Mouse (Mus musculus): ENCODE results near the gene Drap1.

The Drap1 gene

DNA sequence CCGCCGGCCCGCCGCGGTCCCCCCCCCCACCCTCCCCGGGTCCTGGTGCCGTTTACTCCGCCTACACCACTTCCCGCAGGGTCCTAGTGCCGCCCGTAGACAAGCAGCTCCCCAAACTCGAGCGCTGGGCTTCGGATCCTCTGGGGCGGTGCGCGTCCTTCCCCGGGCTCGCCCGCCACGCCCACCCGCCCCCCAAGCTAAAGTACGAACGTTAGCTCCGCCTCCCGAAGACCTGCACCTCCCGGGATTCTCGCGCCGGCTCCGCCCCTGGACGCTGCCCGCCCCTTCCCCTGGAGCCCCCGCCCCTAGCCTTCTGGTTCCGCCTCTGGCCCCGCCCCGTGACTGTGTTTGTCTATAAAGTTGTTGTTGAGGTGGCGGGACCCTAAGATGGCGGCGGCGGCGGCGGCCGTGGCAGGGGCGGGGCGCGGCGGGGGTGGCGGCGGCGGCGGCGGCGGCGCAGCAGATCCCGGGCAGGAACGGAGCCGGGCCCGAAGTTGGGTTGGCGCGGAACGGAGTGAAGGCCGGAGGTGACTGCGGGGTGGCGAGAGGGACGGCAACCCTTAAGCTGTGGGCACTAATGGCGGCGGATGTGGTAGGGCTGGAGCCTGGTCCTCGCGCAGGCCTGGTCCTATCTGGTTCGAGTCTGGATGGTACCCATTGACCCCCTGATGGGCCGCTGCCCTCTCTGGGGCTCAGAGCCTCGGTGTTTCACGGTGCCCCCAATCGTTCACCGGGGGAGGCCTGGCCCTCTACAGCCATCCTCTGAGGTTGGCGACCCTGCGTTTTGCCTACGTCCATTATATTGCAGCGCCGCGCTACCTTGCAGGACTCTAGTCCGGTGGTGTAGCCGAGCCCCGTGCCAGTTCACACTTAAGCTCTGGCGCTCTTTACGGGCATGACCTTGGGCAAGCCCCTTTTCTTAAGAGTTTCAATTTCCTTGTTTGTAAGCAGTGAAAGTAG is at the start of gene Drap1, which contains the start of gene AI837181:
TSS of gene Drap1 (minus strand) at position 198 of the 960 bp plus-strand sequence.
TSS of gene AI837181 (plus strand) at position 363 of the 960 bp plus-strand sequence.
- DNase-seq (ENCODE audit: low spot score), result peak; percentile 92

DNA sequence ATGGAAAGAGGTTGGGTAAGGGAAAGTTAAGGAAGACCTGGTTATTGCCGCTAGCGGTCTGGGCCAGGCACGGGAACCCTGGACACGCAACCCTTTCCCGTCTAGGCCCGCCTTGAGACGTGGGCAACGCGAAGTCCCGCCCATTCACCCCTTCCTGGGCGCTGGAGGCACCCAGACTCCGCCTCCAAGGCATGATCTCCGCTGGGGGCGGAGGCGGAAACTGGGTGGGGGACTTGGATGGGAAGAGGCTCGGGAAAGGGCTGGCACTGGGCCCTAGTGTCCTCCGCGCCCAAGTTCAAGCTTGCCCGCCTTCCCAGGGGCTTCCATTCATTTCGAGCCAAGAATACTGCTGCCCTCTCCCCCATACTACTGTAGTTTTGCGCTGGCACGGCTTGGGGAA is 48.9 kb upstream of the Drap1 start, which contains the start of gene Efemp2:
TSS of gene Efemp2 (plus strand) at position 235 of the 400 bp plus-strand sequence.
- peak; percentile 61 for DNase-seq (ENCODE audit: low spot score)

DNA sequence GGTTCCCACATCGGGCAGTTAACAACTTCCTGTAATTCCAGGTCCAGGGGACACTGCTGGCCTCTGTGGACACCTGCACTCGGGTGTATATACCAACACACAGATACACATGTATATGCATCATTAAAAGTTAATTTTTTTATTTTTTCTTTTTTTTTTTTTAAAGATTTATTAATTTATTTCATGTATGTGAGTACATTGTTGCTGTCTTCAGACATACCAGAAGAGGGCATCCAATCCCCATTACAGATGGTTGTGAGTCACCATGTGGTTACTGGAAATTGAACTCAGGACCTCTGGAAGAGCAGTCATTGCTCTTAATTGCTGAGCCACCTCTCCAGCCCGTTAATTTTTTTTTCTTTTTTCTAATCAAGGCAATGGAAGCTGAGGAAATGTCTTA is 48.1 kb upstream of the Drap1 start:
- DNase-seq (ENCODE audit: low spot score), result no peak

GRCm38 (mm10) chr19:5471846-5472245 is 47.1 kb upstream of the Drap1 start:
- no peak for DNase-seq (ENCODE audit: low spot score)

DNA sequence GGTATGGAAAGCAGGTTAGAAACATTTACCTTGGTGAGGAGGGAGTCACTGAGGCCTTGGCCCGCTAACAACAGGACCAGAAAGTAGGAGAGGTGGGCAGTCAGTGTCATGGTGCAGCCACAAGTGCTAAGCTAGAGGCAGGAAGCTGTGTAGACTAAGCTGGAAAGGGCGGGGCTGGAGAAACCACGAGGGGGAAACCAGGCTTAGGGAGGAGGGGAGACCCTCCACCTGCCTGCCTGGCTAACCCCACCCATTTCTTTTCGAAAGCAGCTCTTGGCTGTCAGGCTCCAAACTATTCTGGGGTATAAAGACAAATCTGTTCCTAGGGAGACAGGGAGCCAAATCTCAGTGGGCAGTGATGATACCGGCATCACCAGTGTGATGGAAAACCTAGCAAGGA is 43.6 kb upstream of the Drap1 start, which contains the start of gene Ctsw:
TSS of gene Ctsw (minus strand) at position 134 of the 400 bp plus-strand sequence.
- DNase-seq (ENCODE audit: low spot score), result no peak

- DNase-seq (ENCODE audit: low spot score), result no peak
These were observed 42.2 kb upstream of the Drap1 start for GRCm38 (mm10) chr19:5466916-5467500.

DNA sequence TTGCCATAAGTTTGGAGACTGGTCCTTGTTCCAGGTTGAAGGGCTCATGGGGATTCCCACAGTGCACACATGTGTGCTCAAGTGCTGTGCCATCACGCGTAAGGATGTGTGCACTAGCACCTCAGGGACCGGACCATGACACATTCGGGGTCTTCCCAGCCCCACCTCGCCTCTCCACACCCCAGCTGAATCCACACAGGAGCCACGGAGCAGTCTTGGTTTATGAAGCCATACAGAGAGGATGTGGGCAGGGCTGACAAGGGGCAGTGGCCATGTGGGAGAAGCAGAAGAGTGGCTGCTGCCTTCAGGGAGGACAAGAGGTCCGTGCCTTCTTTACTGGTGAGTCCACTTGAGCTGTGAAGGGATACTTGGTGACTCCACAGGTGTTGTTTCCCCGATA is 40.3 kb upstream of the Drap1 start:
- DNase-seq (ENCODE audit: low spot score), result no peak

- DNase-seq (ENCODE audit: low spot score), result peak; percentile 50
These were observed 39.2 kb upstream of the Drap1 start for GRCm38 (mm10) chr19:5463791-5464562.

DNA sequence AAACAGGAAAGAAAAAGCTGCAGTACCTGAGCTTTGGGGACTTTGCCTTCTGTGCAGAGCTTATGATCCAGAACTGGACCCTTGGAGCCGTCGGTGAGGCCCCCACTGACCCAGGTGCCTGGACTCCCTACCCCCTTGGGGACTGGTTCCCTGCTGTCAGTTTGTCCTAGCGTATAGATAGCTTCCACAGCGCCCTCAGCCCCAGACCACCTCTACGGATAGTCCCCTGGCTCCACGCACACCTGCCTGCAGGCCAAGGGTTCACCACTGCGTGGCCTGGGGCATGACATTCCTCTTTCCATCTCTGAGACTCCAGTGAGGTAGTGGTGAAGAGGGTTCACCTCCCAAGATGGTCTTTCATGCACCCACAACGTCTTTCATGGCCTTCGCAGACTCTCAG is 38.4 kb upstream of the Drap1 start:
- no peak for DNase-seq (ENCODE audit: low spot score)

- peak; percentile 0 for DNase-seq (ENCODE audit: low spot score)
These were observed 36.6 kb upstream of the Drap1 start for GRCm38 (mm10) chr19:5461411-5461810.

DNA sequence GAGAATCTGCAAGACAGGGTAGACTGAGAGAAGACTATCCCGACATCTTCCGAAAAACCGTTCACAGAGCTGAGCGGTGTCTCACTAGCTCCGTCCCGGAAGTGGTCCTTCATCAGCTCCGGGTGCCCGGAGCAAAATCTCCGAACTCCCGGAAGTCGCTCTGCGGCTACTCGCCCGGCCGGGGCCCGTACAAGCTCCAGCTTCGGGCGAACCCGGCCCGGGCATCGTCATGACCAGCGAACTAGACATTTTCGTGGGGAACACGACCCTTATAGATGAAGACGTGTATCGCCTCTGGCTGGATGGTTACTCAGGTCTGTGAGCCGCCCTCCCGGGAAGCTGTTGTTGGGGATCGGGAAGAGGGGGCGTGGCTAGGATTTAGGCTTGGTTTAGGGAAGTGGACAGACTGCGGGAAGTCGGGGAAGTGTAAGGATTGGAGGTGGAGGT is 35.7 kb upstream of the Drap1 start, which contains the start of gene Fibp:
TSS of gene Fibp (plus strand) at position 151 of the 447 bp plus-strand sequence.
- peak; percentile 87 for DNase-seq (ENCODE audit: low spot score)

- DNase-seq (ENCODE audit: low spot score), result no peak
These were observed 35.1 kb upstream of the Drap1 start for GRCm38 (mm10) chr19:5459896-5460295.

- no peak for DNase-seq (ENCODE audit: low spot score)
These were observed 34.2 kb upstream of the Drap1 start for GRCm38 (mm10) chr19:5459019-5459418.

DNA sequence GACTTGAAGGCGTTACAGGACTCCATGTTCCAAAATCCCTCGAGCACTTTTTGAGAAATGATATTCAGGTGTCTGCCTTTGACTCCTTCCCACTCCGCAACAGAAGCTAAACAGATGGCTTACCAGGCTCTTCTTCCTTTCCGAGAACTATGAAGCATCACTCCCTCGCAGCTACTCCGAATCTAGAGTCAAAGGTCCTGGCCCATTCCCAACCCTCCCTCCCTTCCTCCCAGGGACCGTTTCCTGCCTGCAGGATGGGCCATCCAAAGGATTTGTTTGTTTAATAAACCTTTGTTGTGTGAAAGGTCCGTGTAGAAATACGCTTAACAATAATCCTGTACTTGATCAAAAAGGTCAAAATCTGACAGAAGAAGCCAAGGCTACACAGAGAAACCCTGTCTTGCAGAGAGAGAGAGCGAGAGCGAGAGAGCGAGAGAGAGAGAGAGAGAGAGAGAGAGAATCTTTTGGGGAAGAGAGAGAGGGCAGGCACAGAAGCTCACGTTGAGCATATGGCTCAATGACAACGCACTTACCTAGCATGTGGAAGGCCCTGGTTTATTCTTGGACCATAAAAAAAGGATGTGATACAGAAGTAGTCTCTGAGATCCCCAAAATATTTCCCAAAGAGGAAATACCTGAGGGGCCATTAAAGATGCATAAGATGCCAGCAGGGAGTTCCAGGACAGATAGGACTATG is 33.1 kb upstream of the Drap1 start, which contains the start of gene Ccdc85b:
TSS of gene Ccdc85b (minus strand) at position 149 of the 697 bp plus-strand sequence.
- DNase-seq (ENCODE audit: low spot score), result no peak

- DNase-seq (ENCODE audit: low spot score), result peak; percentile 89
These were observed 32.4 kb upstream of the Drap1 start for GRCm38 (mm10) chr19:5456922-5457745.

GRCm38 (mm10) chr19:5456241-5456921 is 31.6 kb upstream of the Drap1 start:
- no peak for DNase-seq (ENCODE audit: low spot score)

GRCm38 (mm10) chr19:5455568-5455967 is 30.8 kb upstream of the Drap1 start:
- no peak for DNase-seq (ENCODE audit: low spot score)

DNA sequence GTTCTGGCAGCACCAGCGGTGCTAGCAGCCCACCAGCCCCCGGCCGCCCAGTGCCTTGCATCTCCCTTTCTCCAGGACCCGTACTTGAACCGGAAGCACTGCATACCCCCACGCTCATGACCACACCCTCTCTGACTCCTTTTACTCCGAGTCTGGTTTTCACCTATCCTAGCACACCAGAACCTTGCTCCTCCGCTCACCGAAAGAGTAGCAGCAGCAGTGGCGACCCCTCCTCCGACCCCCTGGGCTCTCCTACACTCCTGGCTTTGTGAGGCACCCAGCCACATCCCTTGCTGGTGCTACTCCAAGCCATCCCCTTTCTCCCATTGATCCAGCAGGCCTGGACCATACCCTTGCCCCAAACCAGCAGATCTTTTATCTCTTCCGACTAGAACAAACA is 30.3 kb upstream of the Drap1 start:
- no peak for DNase-seq (ENCODE audit: low spot score)

GRCm38 (mm10) chr19:5451766-5452165 is 27.0 kb upstream of the Drap1 start:
- DNase-seq (ENCODE audit: low spot score), result no peak

DNA sequence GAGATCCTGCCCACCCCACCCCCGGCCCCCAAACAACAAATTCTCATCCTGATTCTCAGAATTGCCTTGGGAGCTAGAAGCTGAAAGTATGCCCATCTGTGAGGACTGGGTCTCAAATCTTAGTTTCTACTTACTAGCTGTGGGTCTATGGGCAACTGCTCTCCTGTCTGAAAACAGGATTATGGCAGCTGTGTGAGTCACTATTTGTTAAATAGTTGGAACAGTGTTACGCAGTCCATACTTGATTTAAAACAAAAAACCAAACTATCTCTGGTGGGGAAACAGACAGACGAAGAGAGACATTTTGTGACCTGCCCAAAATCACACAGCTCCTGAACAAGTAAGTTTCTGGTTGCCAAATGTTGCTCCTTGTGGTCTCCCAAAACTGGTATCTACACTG is 24.9 kb upstream of the Drap1 start:
- DNase-seq (ENCODE audit: low spot score), result no peak

All from ovary, postnatal 14 days (tissue).